Mouse (Mus musculus) hindbrain, embryonic 11.5 days (tissue): ENCODE measurements around the gene Olfr1174-ps. TPM values are rescaled to one million over a fixed set of nuclear protein-coding genes. Genes with fewer than 3 reads are reported as not detected.
A peak's percentile ranks its signal among the peaks of the same experiment; 100 is the strongest.

Experiments
- ATAC-seq: fragments of 200-750 bp; cut with Nextera tagmentation; 2 replicates; pipeline ENCODE4 v1.8.0; 2017; ENCODE audit warnings: mild to moderate bottlenecking, moderate TSS enrichment, moderate library complexity; ENCODE audit not compliant: low FRiP score
- DNase-seq: peaks from one replicate; pipeline ENCODE4 v3.0.0-alpha.2; 2015; ENCODE audit warnings: low spot score
- H3K27ac ChIP-seq: fragments of 300-500 bp; sonication (generic); 2 replicates; pipeline ENCODE4 v1.5.1; 2014; ENCODE audit warnings: mild to moderate bottlenecking, low read depth, low read length
- H3K27me3 ChIP-seq: fragments of 300-500 bp; sonication (generic); 2 replicates; pipeline ENCODE4 v1.6.1; 2014; ENCODE audit warnings: mild to moderate bottlenecking, low read length, moderate library complexity, mixed read lengths; ENCODE audit not compliant: control insufficient read depth, insufficient read depth
- H3K36me3 ChIP-seq: fragments of 300-500 bp; sonication (generic); 2 replicates; pipeline ENCODE4 v1.6.1; 2014; ENCODE audit warnings: mild to moderate bottlenecking, low read length, moderate library complexity, mixed read lengths; ENCODE audit not compliant: control insufficient read depth, insufficient read depth
- H3K4me1 ChIP-seq: fragments of 300-500 bp; sonication (generic); replicated peaks from 2 replicates; pipeline ENCODE4 v1.6.1; 2014; ENCODE audit warnings: low read length, mixed read lengths; ENCODE audit not compliant: control insufficient read depth, insufficient read depth
- H3K4me2 ChIP-seq: fragments of 300-500 bp; sonication (generic); replicated peaks from 2 replicates; pipeline ENCODE4 v1.6.1; 2014; ENCODE audit warnings: mild to moderate bottlenecking, low read depth, low read length
- H3K4me3 ChIP-seq: fragments of 300-500 bp; sonication (generic); 2 replicates; pipeline ENCODE4 v1.5.1; 2014; ENCODE audit warnings: low read depth, low read length
- H3K9ac ChIP-seq: fragments of 300-500 bp; sonication (generic); 2 replicates; pipeline ENCODE4 v1.6.1; 2014; ENCODE audit warnings: low read depth, low read length
- H3K9me3 ChIP-seq: fragments of 300-500 bp; sonication (generic); 2 replicates; pipeline ENCODE4 v1.6.1; 2016; ENCODE audit warnings: low read length; ENCODE audit not compliant: control insufficient read depth
- WGBS: fragments of 180-500 bp; shearing (Covaris S2); extraction: QIAGEN DNeasy Blood & Tissue Kit; methylation state at CpG from one replicate; pipeline ENCODE4 v1.1.7; 2014; 5-methylcytosine and 5-hydroxymethylcytosine counted together
- polyA plus RNA-seq: library from polyadenylated mRNA; unstranded; fragments of >200 nt; fragmentation: Nextera tagmentation; extraction: Ambion mirVana; gene quantifications from 2 replicates; pipeline ENCODE4 v1.2.1, GENCODE M21; 2014

Olfr1174-ps gene
- not detected in 2 replicates for polyA plus RNA-seq

DNA sequence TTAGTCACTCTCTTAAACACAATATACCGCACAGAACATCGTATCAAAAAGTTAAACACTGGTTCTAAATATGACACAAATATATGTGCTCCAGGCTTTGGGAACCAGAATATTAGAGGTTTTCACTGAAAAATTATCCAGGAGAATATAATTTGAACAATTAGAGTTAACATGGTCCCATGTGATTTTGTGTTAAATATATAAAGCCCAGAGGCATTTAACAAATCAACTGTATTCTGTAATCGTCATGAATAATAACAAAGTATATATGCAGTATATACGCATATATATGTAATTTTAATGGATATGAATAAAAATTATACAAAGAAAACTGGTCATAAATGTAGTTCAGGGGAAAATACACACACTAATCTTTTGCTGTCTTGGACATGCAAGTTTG is at the start of gene Olfr1174-ps:
Olfr1174-ps (minus strand) TSS at position 101 of the 400 bp plus-strand sequence.
- H3K9me3 ChIP-seq, result no peaks in the 10 kb centered on the region
- no peaks in the 10 kb centered on the region for H3K36me3 ChIP-seq
- H3K4me3 ChIP-seq, result no peak within 1 kb of the TSS
- ATAC-seq (no peak), DNase-seq (no peak)
- H3K4me1 ChIP-seq, result no peaks in the 10 kb centered on the region
- no peak within 1 kb of the TSS for H3K4me2 ChIP-seq
- H3K27me3 ChIP-seq, result no peaks in the 10 kb centered on the region
- H3K27ac ChIP-seq, result no peak within 1 kb of the TSS
- 93% methylated on average over 4 of the region's 4 CpGs for WGBS
- no peak within 1 kb of the TSS for H3K9ac ChIP-seq

DNA sequence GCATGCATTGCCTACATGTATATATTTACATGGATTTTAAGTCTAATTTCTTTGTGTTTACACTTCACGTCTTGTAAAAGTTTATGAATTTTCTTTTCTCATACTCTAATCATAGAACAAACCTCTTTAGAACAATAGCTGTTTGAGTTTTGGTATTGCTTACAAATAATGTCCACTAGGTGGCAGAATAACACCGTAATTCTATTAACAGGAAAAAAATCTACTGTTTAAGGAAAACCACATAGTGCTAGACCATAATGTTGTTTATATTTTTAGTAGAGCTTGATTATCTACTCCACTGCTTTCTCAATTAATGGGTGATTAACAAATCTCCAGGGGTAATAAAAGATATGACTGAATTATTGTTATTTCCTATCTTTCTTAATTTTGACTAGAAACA is 41.4 kb upstream of the Olfr1174-ps start:
- peak; percentile 46 for DNase-seq
- H3K4me3 ChIP-seq, result no peak overlapping the region
- H3K9ac ChIP-seq, result no peak overlapping the region
- no peaks in the 10 kb centered on the region for H3K27me3 ChIP-seq
- WGBS, result 2% methylated on average over 2 of the region's 2 CpGs
- H3K4me1 ChIP-seq, result no peaks in the 10 kb centered on the region
- ATAC-seq, result peak; percentile 35; the same call in 1 of the 2 replicates
- no peaks in the 10 kb centered on the region for H3K36me3 ChIP-seq
- no peak overlapping the region for H3K27ac ChIP-seq
- H3K4me2 ChIP-seq, result no peak overlapping the region
- no peaks in the 10 kb centered on the region for H3K9me3 ChIP-seq

DNA sequence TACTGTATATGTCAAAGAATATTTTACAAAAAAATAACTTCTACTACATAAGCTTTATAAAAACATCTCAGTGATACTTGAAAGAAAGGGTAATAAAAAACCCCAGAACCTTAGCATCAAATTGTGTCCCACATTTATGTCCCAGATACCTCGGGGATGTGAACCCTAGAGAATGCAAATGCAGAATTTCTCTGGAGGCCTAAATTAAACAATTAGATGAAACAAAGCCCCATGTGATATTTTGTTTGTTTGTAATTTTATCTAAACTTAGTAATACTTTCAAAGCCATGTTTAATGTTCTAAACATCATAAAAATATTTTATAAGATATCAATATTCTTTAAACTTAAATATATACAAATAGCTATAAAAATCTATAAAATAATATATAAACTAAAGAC is 31.5 kb upstream of the Olfr1174-ps start, which contains the start of gene Olfr1177-ps:
Olfr1177-ps (minus strand) TSS at position 101 of the 400 bp plus-strand sequence.
- DNase-seq (no peak), ATAC-seq (no peak)
- 83% methylated on average over 1 of the region's 1 CpGs for WGBS
- H3K36me3 ChIP-seq, result no peaks in the 10 kb centered on the region
- H3K4me2 ChIP-seq, result no peak within 1 kb of the TSS
- no peaks in the 10 kb centered on the region for H3K9me3 ChIP-seq
- no peaks in the 10 kb centered on the region for H3K27me3 ChIP-seq
- H3K9ac ChIP-seq, result no peak within 1 kb of the TSS
- H3K27ac ChIP-seq, result no peak within 1 kb of the TSS
- H3K4me1 ChIP-seq, result no peaks in the 10 kb centered on the region
- no peak within 1 kb of the TSS for H3K4me3 ChIP-seq

DNA sequence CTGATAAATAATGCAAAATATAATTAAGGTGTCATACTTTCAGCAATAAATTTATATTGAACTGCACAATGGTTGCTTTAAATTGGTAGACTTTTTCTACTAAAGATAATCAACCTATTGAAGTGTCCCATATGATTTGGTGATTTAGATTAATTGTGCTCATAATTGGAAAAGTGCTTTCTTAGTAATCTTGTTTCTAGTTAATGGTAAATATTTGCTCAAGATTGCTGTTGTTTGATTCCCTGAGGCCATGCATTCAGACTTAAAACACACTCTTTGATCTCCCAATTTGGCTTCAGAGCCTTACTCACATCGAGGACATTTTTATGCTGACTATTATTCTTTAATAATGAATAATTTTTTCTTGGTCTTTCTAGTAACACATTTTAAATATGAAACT is 21.5 kb upstream of the Olfr1174-ps start, which contains the start of gene Olfr1176:
Olfr1176 (plus strand) TSS at position 301 of the 400 bp plus-strand sequence.
- no peak for DNase-seq

DNA sequence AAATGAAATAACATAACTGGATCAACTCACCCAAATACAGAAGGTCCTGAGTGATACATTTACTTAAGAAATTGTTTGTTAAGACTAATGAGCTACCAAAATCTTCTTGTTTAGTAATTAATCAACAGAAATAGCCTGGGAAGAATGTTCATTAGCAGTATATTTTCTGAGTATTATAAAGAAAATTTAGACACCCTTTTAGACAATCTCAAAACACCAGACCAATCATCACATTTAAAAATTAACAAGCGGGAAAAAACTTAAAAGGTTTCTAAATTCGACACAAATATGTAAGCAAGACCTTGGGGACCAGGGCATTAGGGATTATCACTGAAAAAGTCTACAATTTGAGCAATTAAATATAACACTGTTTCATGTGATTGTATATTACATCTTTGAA is 12.2 kb upstream of the Olfr1174-ps start, which contains the start of gene Olfr1175-ps:
Olfr1175-ps (minus strand) TSS at position 101 of the 400 bp plus-strand sequence.
- 89% methylated on average over 2 of the region's 2 CpGs for WGBS
- H3K36me3 ChIP-seq, result no peaks in the 10 kb centered on the region
- no peaks in the 10 kb centered on the region for H3K9me3 ChIP-seq
- DNase-seq (no peak), ATAC-seq (no peak)
- no peak within 1 kb of the TSS for H3K27ac ChIP-seq
- H3K4me2 ChIP-seq, result no peak within 1 kb of the TSS
- no peak within 1 kb of the TSS for H3K4me3 ChIP-seq
- no peaks in the 10 kb centered on the region for H3K27me3 ChIP-seq
- no peak within 1 kb of the TSS for H3K9ac ChIP-seq
- H3K4me1 ChIP-seq, result no peaks in the 10 kb centered on the region

More for the DNA sequence above, 21.5 kb upstream of the Olfr1174-ps start, which contains the start of gene Olfr1176:
- Histone ChIP-seq H3K36me3 (no peaks in the 10 kb centered on the region), H3K27me3 (no peaks in the 10 kb centered on the region), H3K9me3 (no peaks in the 10 kb centered on the region), H3K4me1 (no peaks in the 10 kb centered on the region), H3K9ac (no peak within 1 kb of the TSS), H3K4me3 (no peak within 1 kb of the TSS), H3K4me2 (no peak within 1 kb of the TSS), H3K27ac (no peak within 1 kb of the TSS)
- WGBS, result 69% methylated on average over 1 of the region's 1 CpGs
- no peak for ATAC-seq

DNA sequence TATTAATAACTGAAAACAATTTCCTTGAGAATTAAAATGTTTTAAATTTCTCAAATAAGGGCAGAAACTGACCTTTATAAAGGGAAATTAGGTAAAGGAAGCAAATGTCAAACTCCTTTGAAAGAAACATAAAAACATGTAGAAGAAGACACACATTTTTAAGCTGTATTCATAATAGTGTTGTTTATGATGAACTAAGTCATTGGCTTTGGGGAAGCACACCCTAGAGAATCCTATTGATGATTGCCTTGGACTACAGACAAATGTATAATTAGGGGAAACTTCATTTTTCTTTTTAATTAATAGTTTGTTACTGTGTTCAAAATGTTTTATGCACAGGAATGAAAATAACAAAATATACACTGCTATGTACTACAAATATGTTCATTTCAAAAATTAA is 35.2 kb downstream of the Olfr1174-ps start, which contains the start of gene Olfr1173:
Olfr1173 (minus strand) TSS at position 101 of the 400 bp plus-strand sequence.
- DNase-seq (no peak), ATAC-seq (no peak)
- H3K27ac ChIP-seq, result no peak within 1 kb of the TSS
- H3K36me3 ChIP-seq, result no peaks in the 10 kb centered on the region
- no peaks in the 10 kb centered on the region for H3K9me3 ChIP-seq
- H3K4me1 ChIP-seq, result no peaks in the 10 kb centered on the region
- no peak within 1 kb of the TSS for H3K4me2 ChIP-seq
- H3K27me3 ChIP-seq, result no peaks in the 10 kb centered on the region
- no peak within 1 kb of the TSS for H3K9ac ChIP-seq
- H3K4me3 ChIP-seq, result no peak within 1 kb of the TSS

Other genes with a start within 250 kb of the Olfr1174-ps start
- not detected in 2 replicates for gene Olfr1163, start 243.3 kb downstream of the Olfr1174-ps start, polyA plus RNA-seq
- not detected in 2 replicates for gene Olfr1164, start 221.2 kb downstream of the Olfr1174-ps start, polyA plus RNA-seq
- gene Olfr1166, start 186.9 kb downstream of the Olfr1174-ps start, polyA plus RNA-seq, result not detected in 2 replicates
- gene Olfr1167, start 159.9 kb downstream of the Olfr1174-ps start, polyA plus RNA-seq, result not detected in 2 replicates
- not detected in 2 replicates for gene Olfr1168, start 133.3 kb downstream of the Olfr1174-ps start, polyA plus RNA-seq
- not detected in 2 replicates for gene Olfr1170, start 86.8 kb downstream of the Olfr1174-ps start, polyA plus RNA-seq
- not detected in 2 replicates for gene Olfr1173, start 35.3 kb downstream of the Olfr1174-ps start, polyA plus RNA-seq
- not detected in 2 replicates for gene Olfr1175-ps, start 12.1 kb upstream of the Olfr1174-ps start, polyA plus RNA-seq
- gene Olfr1176, start 21.6 kb upstream of the Olfr1174-ps start, polyA plus RNA-seq, result not detected in 2 replicates
- not detected in 2 replicates for gene Olfr1177-ps, start 31.4 kb upstream of the Olfr1174-ps start, polyA plus RNA-seq
- not detected in 2 replicates for gene Olfr1178, start 71.9 kb upstream of the Olfr1174-ps start, polyA plus RNA-seq
- not detected in 2 replicates for gene Olfr1179, start 91.3 kb upstream of the Olfr1174-ps start, polyA plus RNA-seq
- not detected in 2 replicates for gene Olfr1180, start 104.0 kb upstream of the Olfr1174-ps start, polyA plus RNA-seq
- gene Olfr1181, start 111.0 kb upstream of the Olfr1174-ps start, polyA plus RNA-seq, result not detected in 2 replicates
- gene Gm13757, start 134.0 kb upstream of the Olfr1174-ps start, polyA plus RNA-seq, result not detected in 2 replicates
- not detected in 2 replicates for gene Olfr1183, start 139.7 kb upstream of the Olfr1174-ps start, polyA plus RNA-seq
- not detected in 2 replicates for gene Olfr1184, start 168.5 kb upstream of the Olfr1174-ps start, polyA plus RNA-seq
- not detected in 2 replicates for gene Olfr1185-ps1, start 178.2 kb upstream of the Olfr1174-ps start, polyA plus RNA-seq
- not detected in 2 replicates for gene Olfr1186, start 203.4 kb upstream of the Olfr1174-ps start, polyA plus RNA-seq
- gene Olfr1188, start 241.8 kb upstream of the Olfr1174-ps start, polyA plus RNA-seq, result not detected in 2 replicates